Mouse (Mus musculus) brain, embryonic 14.5 days (tissue): Measurements from ENCODE around the gene Mageb16.

ENCODE experiments used
- CTCF ChIP-seq: fragments of 200-500 bp; IDR thresholded peaks from 2 replicates; pipeline ENCODE4 v1.5.1; 2012; ENCODE audit warnings: inconsistent platforms, mild to moderate bottlenecking, moderate library complexity, borderline replicate concordance; ENCODE audit not compliant: insufficient read depth, insufficient read length; ENCODE audit errors: extremely low read depth
- POLR2A ChIP-seq: fragments of 200-500 bp; IDR thresholded peaks from 2 replicates; pipeline ENCODE4 v1.6.1; 2012; ENCODE audit warnings: mild to moderate bottlenecking, inconsistent platforms, borderline replicate concordance; ENCODE audit not compliant: poor library complexity, insufficient read depth, insufficient read length, severe bottlenecking; ENCODE audit errors: extremely low read depth

DNA sequence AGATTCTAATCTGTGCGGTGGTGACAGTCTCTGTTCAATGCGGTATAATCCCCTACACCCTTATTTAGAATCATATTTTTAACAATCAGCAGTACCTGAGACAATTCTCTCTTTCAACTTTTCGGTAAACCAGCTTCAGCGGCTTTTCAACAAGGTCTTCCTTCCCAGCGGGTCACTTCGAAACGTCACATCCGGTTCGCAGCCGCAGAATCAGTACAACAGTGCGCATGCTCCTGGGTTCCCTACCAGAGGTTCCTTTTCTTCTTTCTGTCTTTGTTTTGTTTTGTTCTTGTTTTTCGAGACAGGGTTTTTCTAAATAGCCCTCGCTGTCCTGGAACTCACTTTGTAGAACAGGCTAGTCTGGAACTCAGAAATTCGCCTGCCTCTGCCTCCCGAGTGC, 35.8 kb downstream of the Mageb16 start:
- TF ChIP-seq POLR2A (no peak), CTCF (no peak)
